Mouse (Mus musculus): Measurements from ENCODE around the gene Rybp. TPM values are rescaled to one million over a fixed set of nuclear protein-coding genes. Genes with fewer than 3 reads are reported as not detected.

The Rybp gene
- total RNA-seq, 2 experiments from 2014 or later, result 11.4 to 14.9 TPM

- intact Hi-C loops (cut with DNase I), result no loop called here
- no peak for DNase-seq
These were observed 92.2 kb downstream of the Rybp start for GRCm38 (mm10) chr6:100195091-100195490.

- no peak for DNase-seq
These were observed 93.5 kb downstream of the Rybp start for GRCm38 (mm10) chr6:100193760-100194159.

GRCm38 (mm10) chr6:100192691-100193229 lies 94.5 kb downstream of the Rybp start:
- no peak for DNase-seq
- intact Hi-C loops (cut with DNase I), result no loop called here

More at GRCm38 (mm10) chr6:100193760-100194159, 93.5 kb downstream of the Rybp start:
- intact Hi-C loops (cut with DNase I), result no loop called here

- no peak for DNase-seq
- intact Hi-C loops (cut with DNase I), result no loop called here
These were observed 96.3 kb downstream of the Rybp start for GRCm38 (mm10) chr6:100190803-100191559.

GRCm38 (mm10) chr6:100190310-100190709 lies 97.0 kb downstream of the Rybp start:
- no peak for DNase-seq
- intact Hi-C loops (cut with DNase I), result no loop called here

GRCm38 (mm10) chr6:100188883-100189743 lies 98.2 kb downstream of the Rybp start:
- DNase-seq, result no peak
- intact Hi-C loops (cut with DNase I), result no loop called here

- intact Hi-C loops (cut with DNase I), result no loop called here
- no peak for DNase-seq
These were observed 99.5 kb downstream of the Rybp start for GRCm38 (mm10) chr6:100187821-100188220.

- DNase-seq, result no peak
- intact Hi-C loops (cut with DNase I), result no loop called here
These were observed 100.5 kb downstream of the Rybp start for GRCm38 (mm10) chr6:100186789-100187188.

- intact Hi-C loops (cut with DNase I), result no loop called here
- DNase-seq, result no peak
These were observed 101.8 kb downstream of the Rybp start for GRCm38 (mm10) chr6:100185524-100185923.

- DNase-seq, result peak in 1 of 2 experiments; percentile 41
- intact Hi-C loops (cut with DNase I), result no loop called here
These were observed 103.9 kb downstream of the Rybp start for GRCm38 (mm10) chr6:100183344-100183743.

GRCm38 (mm10) chr6:100180883-100181262 lies 106.4 kb downstream of the Rybp start:
- intact Hi-C loops (cut with DNase I), result no loop called here

GRCm38 (mm10) chr6:100180213-100180882 lies 106.9 kb downstream of the Rybp start:
- intact Hi-C loops (cut with DNase I), result no loop called here
- no peak for DNase-seq

More at GRCm38 (mm10) chr6:100180883-100181262, 106.4 kb downstream of the Rybp start:
- no peak for DNase-seq

GRCm38 (mm10) chr6:100178830-100179229 lies 108.5 kb downstream of the Rybp start:
- intact Hi-C loops (cut with DNase I), result no loop called here
- no peak for DNase-seq

Data from heart, postnatal 36 days (tissue).